Mouse (Mus musculus) intestine, embryonic 16.5 days (tissue): ENCODE data around the gene Pamr1. TPM values are rescaled to one million over a fixed set of nuclear protein-coding genes. Genes with fewer than 3 reads are reported as not detected.

Source experiments
- ATAC-seq: fragments of 200-750 bp; cut with Nextera tagmentation; 2 replicates; pipeline ENCODE4 v1.8.0; 2017; ENCODE audit warnings: moderate TSS enrichment, moderate library complexity
- H3K27ac ChIP-seq: fragments of 300-500 bp; sonication (generic); 2 replicates; pipeline ENCODE4 v1.5.1; 2014; ENCODE audit warnings: mild to moderate bottlenecking, low read length
- H3K27me3 ChIP-seq: fragments of 300-500 bp; sonication (generic); replicated peaks from 2 replicates; pipeline ENCODE4 v1.6.1; 2014; ENCODE audit warnings: low read length, control low read depth, mixed read lengths; ENCODE audit not compliant: control insufficient read depth, insufficient read depth
- H3K36me3 ChIP-seq: fragments of 300-500 bp; sonication (generic); 2 replicates; pipeline ENCODE4 v1.6.1; 2014; ENCODE audit warnings: low read length, control low read depth; ENCODE audit not compliant: control insufficient read depth, insufficient read depth
- H3K4me1 ChIP-seq: fragments of 300-500 bp; sonication (generic); 2 replicates; pipeline ENCODE4 v1.6.1; 2014; ENCODE audit warnings: low read length, control low read depth, mixed read lengths; ENCODE audit not compliant: control insufficient read depth, insufficient read depth
- H3K4me2 ChIP-seq: fragments of 300-500 bp; sonication (generic); 2 replicates; pipeline ENCODE4 v1.6.1; 2014; ENCODE audit warnings: low read depth, low read length, control low read depth
- H3K4me3 ChIP-seq: fragments of 300-500 bp; sonication (generic); 2 replicates; pipeline ENCODE4 v1.5.1; 2014; ENCODE audit warnings: mild to moderate bottlenecking, low read length
- H3K9ac ChIP-seq: fragments of 300-500 bp; sonication (generic); 2 replicates; pipeline ENCODE4 v1.6.1; 2014; ENCODE audit warnings: low read depth, low read length
- H3K9me3 ChIP-seq: fragments of 300-500 bp; sonication (generic); 2 replicates; pipeline ENCODE4 v1.6.1; 2016; ENCODE audit warnings: low read length, control low read depth; ENCODE audit not compliant: control insufficient read depth
- WGBS: fragments of 180-500 bp; shearing (Covaris S2); extraction: QIAGEN DNeasy Blood & Tissue Kit; methylation state at CpG from one replicate; pipeline ENCODE4 v1.1.7; 2014; 5-methylcytosine and 5-hydroxymethylcytosine counted together
- polyA plus RNA-seq: library from polyadenylated mRNA; unstranded; fragments of >200 nt; fragmentation: Nextera tagmentation; extraction: Ambion mirVana; gene quantifications from 2 replicates; pipeline ENCODE4 v1.2.1, GENCODE M21; 2015

Pamr1 gene
- polyA plus RNA-seq, 1 experiment from 2014 or later: 39.4 TPM

- no peak for ATAC-seq
- Histone ChIP-seq H3K36me3 (no peaks in the 10 kb centered on the region), H3K4me1 (peaks cover 6% of the 10 kb centered on the region; the same call in 1 of the 2 replicates), H3K9me3 (no peaks in the 10 kb centered on the region), H3K9ac (no peak overlapping the region), H3K4me2 (no peak overlapping the region), H3K27ac (no peak overlapping the region), H3K4me3 (no peak overlapping the region), H3K27me3 (peaks cover 20% of the 10 kb centered on the region)
- 60% methylated on average over 8 of the region's 8 CpGs for WGBS
These were observed 106.3 kb downstream of the Pamr1 start for GRCm38 (mm10) chr2:102655966-102656725.

- Histone ChIP-seq H3K9me3 (no peaks in the 10 kb centered on the region), H3K4me1 (peaks cover 6% of the 10 kb centered on the region; the same call in 1 of the 2 replicates), H3K27ac (no peak overlapping the region), H3K4me2 (no peak overlapping the region), H3K9ac (no peak overlapping the region), H3K36me3 (no peaks in the 10 kb centered on the region), H3K4me3 (no peak overlapping the region), H3K27me3 (peaks cover 20% of the 10 kb centered on the region)
- WGBS: 29% methylated on average over 7 of the region's 7 CpGs
- no peak for ATAC-seq
These were observed 107.9 kb downstream of the Pamr1 start for GRCm38 (mm10) chr2:102657726-102658125.

GRCm38 (mm10) chr2:102658163-102658660 lies 108.4 kb downstream of the Pamr1 start, which contains the start of gene Slc1a2:
TSS of gene Slc1a2 (plus strand) at chr2:102658659.
- Histone ChIP-seq H3K4me2 (peak within 1 kb of the TSS; percentile 98), H3K4me1 (peaks cover 6% of the 10 kb centered on the region; the same call in 1 of the 2 replicates), H3K27me3 (peaks cover 20% of the 10 kb centered on the region), H3K36me3 (no peaks in the 10 kb centered on the region), H3K9ac (peak within 1 kb of the TSS; percentile 57), H3K9me3 (no peaks in the 10 kb centered on the region), H3K4me3 (peak within 1 kb of the TSS; percentile 64), H3K27ac (no peak within 1 kb of the TSS)
- ATAC-seq: peak; percentile 36; the same call in 1 of the 2 replicates
- WGBS: 1% methylated on average over 20 of the region's 20 CpGs

- WGBS: under 1% methylated on average over 76 of the region's 80 CpGs
- Histone ChIP-seq H3K27me3 (peaks cover 20% of the 10 kb centered on the region), H3K9me3 (no peaks in the 10 kb centered on the region), H3K4me2 (peak overlapping the region; percentile 98), H3K36me3 (no peaks in the 10 kb centered on the region), H3K27ac (no peak overlapping the region), H3K4me3 (peak overlapping the region; percentile 64), H3K4me1 (peaks cover 9% of the 10 kb centered on the region; the same call in 1 of the 2 replicates), H3K9ac (peak overlapping the region; percentile 57)
- ATAC-seq: peak; percentile 83
These were observed 109.1 kb downstream of the Pamr1 start for GRCm38 (mm10) chr2:102658661-102659520.

GRCm38 (mm10) chr2:102659521-102659830 lies 109.7 kb downstream of the Pamr1 start:
- peak overlapping the region; percentile 98 for H3K4me2 ChIP-seq
- peaks cover 9% of the 10 kb centered on the region; the same call in 1 of the 2 replicates for H3K4me1 ChIP-seq
- peak; percentile 54 for ATAC-seq
- no peaks in the 10 kb centered on the region for H3K36me3 ChIP-seq
- H3K27ac ChIP-seq: no peak overlapping the region
- WGBS: 2% methylated on average over 10 of the region's 10 CpGs
- H3K4me3 ChIP-seq: peak overlapping the region; percentile 64
- H3K9me3 ChIP-seq: no peaks in the 10 kb centered on the region
- peaks cover 20% of the 10 kb centered on the region for H3K27me3 ChIP-seq
- H3K9ac ChIP-seq: 0 out of 2 replicates have a peak overlapping the region, but pooled peaks have one; percentile 57

- Histone ChIP-seq H3K4me3 (no peak overlapping the region), H3K36me3 (no peaks in the 10 kb centered on the region), H3K27ac (no peak overlapping the region), H3K9me3 (no peaks in the 10 kb centered on the region), H3K4me2 (no peak overlapping the region), H3K4me1 (peaks cover 9% of the 10 kb centered on the region; the same call in 1 of the 2 replicates), H3K9ac (no peak overlapping the region), H3K27me3 (peaks cover 20% of the 10 kb centered on the region)
- 63% methylated on average over 2 of the region's 2 CpGs for WGBS
- no peak for ATAC-seq
These were observed 111.2 kb downstream of the Pamr1 start for GRCm38 (mm10) chr2:102661052-102661451.

GRCm38 (mm10) chr2:102662911-102663310 lies 113.1 kb downstream of the Pamr1 start:
- no peak overlapping the region for H3K4me3 ChIP-seq
- H3K9me3 ChIP-seq: no peaks in the 10 kb centered on the region
- H3K9ac ChIP-seq: no peak overlapping the region
- no peak overlapping the region for H3K4me2 ChIP-seq
- peaks cover 20% of the 10 kb centered on the region for H3K27me3 ChIP-seq
- peaks cover 9% of the 10 kb centered on the region; the same call in 1 of the 2 replicates for H3K4me1 ChIP-seq
- 60% methylated on average over 9 of the region's 9 CpGs for WGBS
- no peak overlapping the region for H3K27ac ChIP-seq
- ATAC-seq: no peak
- H3K36me3 ChIP-seq: no peaks in the 10 kb centered on the region

GRCm38 (mm10) chr2:102663339-102663738 lies 113.5 kb downstream of the Pamr1 start:
- 24% methylated on average over 6 of the region's 6 CpGs for WGBS
- Histone ChIP-seq H3K4me1 (peaks cover 6% of the 10 kb centered on the region; the same call in 1 of the 2 replicates), H3K4me3 (no peak overlapping the region), H3K27me3 (peaks cover 20% of the 10 kb centered on the region), H3K9ac (no peak overlapping the region), H3K36me3 (no peaks in the 10 kb centered on the region), H3K27ac (no peak overlapping the region), H3K4me2 (no peak overlapping the region), H3K9me3 (no peaks in the 10 kb centered on the region)
- no peak for ATAC-seq

GRCm38 (mm10) chr2:102663865-102664264 lies 114.1 kb downstream of the Pamr1 start:
- no peak overlapping the region for H3K9ac ChIP-seq
- H3K4me3 ChIP-seq: no peak overlapping the region
- no peak for ATAC-seq
- peaks cover 18% of the 10 kb centered on the region for H3K27me3 ChIP-seq
- H3K4me2 ChIP-seq: no peak overlapping the region
- H3K27ac ChIP-seq: no peak overlapping the region
- H3K9me3 ChIP-seq: no peaks in the 10 kb centered on the region
- H3K36me3 ChIP-seq: no peaks in the 10 kb centered on the region
- 64% methylated on average over 3 of the region's 3 CpGs for WGBS
- H3K4me1 ChIP-seq: 0 out of 2 replicates have a peak, but pooled peaks cover 6% of the 10 kb centered on the region
